In the genomic region with DNA sequence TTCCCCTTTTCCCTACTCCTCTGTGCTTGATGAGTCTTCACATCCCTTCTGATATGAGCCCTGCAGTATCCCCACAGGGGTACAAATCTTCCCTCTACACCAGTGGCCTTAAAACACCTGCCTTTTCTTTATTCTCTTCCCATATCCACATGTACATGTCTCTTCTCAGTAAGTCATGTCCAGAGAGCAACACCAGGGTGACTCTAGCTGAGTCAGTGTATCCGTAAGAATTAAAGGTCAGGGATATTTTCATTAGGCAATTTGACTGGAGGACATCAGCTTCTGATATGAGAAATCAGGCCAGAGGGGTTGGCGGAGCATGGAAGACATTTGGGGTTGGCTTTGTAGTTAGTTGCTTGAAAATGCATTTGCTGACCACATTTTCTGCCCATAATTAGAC, we compare ENCODE assay signal across 26 mouse cellular contexts.
A peak's percentile ranks its signal among the peaks of the same experiment; 100 is the strongest.
DNase-seq lines count a peak whose midpoint lies in the region; TF ChIP-seq lines count a peak whose summit lies in the region.
"Had no signal": no experiment of that assay in that cellular context is flagged by ENCODE, and none has a peak within 500 bp of the region (broad histone marks: within the 10 kb centered on the region; RNA-seq: fewer than 3 reads in every experiment).

No protein-coding gene starts in this region.

- no peak overlapping the region for H3K27ac ChIP-seq in testis, adult 2 months (ENCODE audit: control insufficient read depth, insufficient read depth, low read depth, low read length)
- H3K27ac ChIP-seq: embryonic facial prominence, embryonic 13.5 days; forebrain, embryonic 12.5 days; forebrain, embryonic 15.5 days; heart, adult 2 months; heart, embryonic 10.5 days; heart, embryonic 13.5 days; hindbrain, embryonic 14.5 days; hindbrain, postnatal 0 days had no signal

- no peaks in the 10 kb centered on the region for H3K36me3 ChIP-seq in testis, adult 2 months (ENCODE audit: control insufficient read depth, insufficient read depth, low read length)
- H3K36me3 ChIP-seq: embryonic facial prominence, embryonic 13.5 days; forebrain, embryonic 12.5 days; forebrain, embryonic 15.5 days; G1E; heart, embryonic 10.5 days; heart, embryonic 13.5 days had no signal

- no peak for TF ChIP-seq POLR2A in testis, adult 2 months (IDR thresholded peaks at IDR 0.05; ENCODE audit: control insufficient read depth, low read depth, low read length)

- H3K27me3 ChIP-seq in testis, adult 2 months (ENCODE audit: control insufficient read depth, insufficient read depth, low read length), result no peaks in the 10 kb centered on the region
- H3K27me3 ChIP-seq: CH12.LX; embryonic facial prominence, embryonic 13.5 days; forebrain, embryonic 12.5 days; forebrain, embryonic 15.5 days had no signal

- TF ChIP-seq CTCF in testis, adult 2 months (IDR thresholded peaks at IDR 0.05; ENCODE audit: control insufficient read depth, insufficient read depth, insufficient replicate concordance, low read depth, low read length), result no peak

- no peaks in the 10 kb centered on the region for H3K4me1 ChIP-seq in testis, adult 2 months (ENCODE audit: control insufficient read depth, insufficient read depth, low read length)
- H3K4me1 ChIP-seq: embryonic facial prominence, embryonic 13.5 days; heart, embryonic 10.5 days; heart, embryonic 13.5 days had no signal

- peak; percentile 61 for DNase-seq in adrenal gland, adult 2 months
- no peak for DNase-seq in adrenal gland, postnatal 10 days
- no peak for DNase-seq in testis, postnatal 14 days (ENCODE audit: low spot score)
- peak; percentile 28 to 37 for DNase-seq in adrenal gland, postnatal 36 days
- no peak for DNase-seq in gastrocnemius, postnatal 25 days
- DNase-seq: B cell, adult 2 months; cerebellum, adult 11 months; cerebellum, adult 2 months; cerebellum, adult 9-11 months; cerebellum, postnatal 25 days; gastrocnemius, postnatal 36 days; heart, adult 2 months; heart, postnatal 14 days; heart, postnatal 4 days; kidney, adult 18-20 months had no signal

- peak overlapping the region; percentile 53; the same call in 1 of the 2 replicates for H3K4me3 ChIP-seq in testis, adult 2 months (ENCODE audit: control insufficient read depth, low read depth, low read length)
- H3K4me3 ChIP-seq: embryonic facial prominence, embryonic 13.5 days; erythroblast, embryonic 14.5 days; forebrain, embryonic 12.5 days; forebrain, embryonic 15.5 days; heart, adult 2 months; heart, embryonic 10.5 days; heart, embryonic 13.5 days had no signal

Comparison
In these comparisons a context has a peak if more than half of its experiments do, and no peak if none do; other contexts are left out.
1. DNase-seq: peak in adrenal gland, adult 2 months (single experiment) and adrenal gland, postnatal 36 days (2 of 2); none in adrenal gland, postnatal 10 days (single experiment), testis, postnatal 14 days (single experiment) and gastrocnemius, postnatal 25 days (single experiment).